Mouse (Mus musculus) bone marrow, adult 2 months (tissue): ENCODE measurements around the gene Ikbkg. TPM values are rescaled to one million over a fixed set of nuclear protein-coding genes. Genes with fewer than 3 reads are reported as not detected.

Experiments
- H3K27ac ChIP-seq: fragments of 200-500 bp; 2 replicates; pipeline ENCODE4 v1.5.1; 2012; ENCODE audit warnings: low read depth, mild to moderate bottlenecking, control low read depth, inconsistent platforms, low read length; ENCODE audit not compliant: control insufficient read depth, poor library complexity, insufficient read depth
- H3K4me1 ChIP-seq: fragments of 200-500 bp; 2 replicates; pipeline ENCODE4 v1.6.1; 2011; ENCODE audit warnings: low read length; ENCODE audit not compliant: control insufficient read depth, insufficient read depth
- H3K4me3 ChIP-seq: fragments of 200-500 bp; replicated peaks from 2 replicates; pipeline ENCODE3; 2011; ENCODE audit warnings: mild to moderate bottlenecking, low read depth, low read length, control low read depth; ENCODE audit not compliant: control insufficient read depth
- CTCF ChIP-seq: fragments of 200-500 bp; IDR thresholded peaks from 2 replicates; pipeline ENCODE4 v1.5.1; 2011; ENCODE audit warnings: low read length, control low read depth; ENCODE audit not compliant: control insufficient read depth, insufficient read depth
- POLR2A ChIP-seq: fragments of 200-500 bp; IDR thresholded peaks from 2 replicates; pipeline ENCODE4 v1.6.1; 2011; ENCODE audit warnings: low read depth, mild to moderate bottlenecking, control low read depth, low read length, borderline replicate concordance; ENCODE audit not compliant: control insufficient read depth
- WGBS: fragments of 180-500 bp; shearing (Covaris S2); methylation state at CpG from one replicate; pipeline ENCODE4 v1.1.7; 2018; 5-methylcytosine and 5-hydroxymethylcytosine counted together
- polyA plus RNA-seq: library from polyadenylated mRNA; stranded (reverse); fragments of >200 nt; gene quantifications from 2 replicates; pipeline ENCODE4 v1.2.4, GENCODE M21; 2011; ENCODE audit warnings: low replicate concordance; ENCODE audit not compliant: missing spikeins, insufficient read depth, insufficient read length

The Ikbkg gene
- polyA plus RNA-seq, 1 experiment, result 11.7 TPM

GRCm38 (mm10) chrX:74497131-74497530 lies 104.0 kb downstream of the Ikbkg start:
- TF ChIP-seq POLR2A (no peak), CTCF (no peak)
- WGBS, result 75% methylated on average over 1 of the region's 1 CpGs

More at GRCm38 (mm10) chrX:74497131-74497530, 104.0 kb downstream of the Ikbkg start:
- Histone ChIP-seq H3K4me3 (no peak overlapping the region), H3K4me1 (no peaks in the 10 kb centered on the region), H3K27ac (no peak overlapping the region)

Other genes with a start within 250 kb of the Ikbkg start
- not detected in 2 replicates for gene Tex28, start 225.5 kb upstream of the Ikbkg start, polyA plus RNA-seq
- gene Tktl1, start 216.0 kb upstream of the Ikbkg start, polyA plus RNA-seq, result not detected in 2 replicates
- 140 and 356 TPM in 2 replicates for gene Flna, start 143.5 kb upstream of the Ikbkg start, polyA plus RNA-seq
- gene Emd, start 138.6 kb upstream of the Ikbkg start, polyA plus RNA-seq, result 34.6 and 51.7 TPM in 2 replicates
- gene Rpl10, start 122.5 kb upstream of the Ikbkg start, polyA plus RNA-seq, result 68.3 and 79.6 TPM in 2 replicates
- gene Taz, start 111.4 kb upstream of the Ikbkg start, polyA plus RNA-seq, result 32.4 and 58.0 TPM in 2 replicates
- 16.4 and 21.5 TPM in 2 replicates for gene Dnase1l1, start 111.0 kb upstream of the Ikbkg start, polyA plus RNA-seq
- gene Atp6ap1, start 96.2 kb upstream of the Ikbkg start, polyA plus RNA-seq, result 154 and 166 TPM in 2 replicates
- 87.5 and 157 TPM in 2 replicates for gene Gdi1, start 88.3 kb upstream of the Ikbkg start, polyA plus RNA-seq
- gene Fam50a, start 80.3 kb upstream of the Ikbkg start, polyA plus RNA-seq, result 38.8 and 61.0 TPM in 2 replicates
- gene Plxna3, start 64.2 kb upstream of the Ikbkg start, polyA plus RNA-seq, result 3.6 TPM in 2 replicates
- 39.5 and 58.6 TPM in 2 replicates for gene Lage3, start 39.7 kb upstream of the Ikbkg start, polyA plus RNA-seq
- gene Ubl4a, start 20.1 kb upstream of the Ikbkg start, polyA plus RNA-seq, result 27.2 and 35.6 TPM in 2 replicates
- 2.7 TPM in 2 replicates for gene Slc10a3, start 19.9 kb upstream of the Ikbkg start, polyA plus RNA-seq
- gene Fam3a, start within 50 bp of the Ikbkg start, polyA plus RNA-seq, result 3.6 and 9.1 TPM in 2 replicates
- 20.9 and 33.4 TPM in 2 replicates for gene G6pdx, start 35.9 kb downstream of the Ikbkg start, polyA plus RNA-seq
- not detected in 2 replicates for gene Gm6880, start 88.1 kb downstream of the Ikbkg start, polyA plus RNA-seq
- gene Olfr1326-ps1, start 181.6 kb downstream of the Ikbkg start, polyA plus RNA-seq, result not detected in 2 replicates
- gene Olfr1325, start 199.4 kb downstream of the Ikbkg start, polyA plus RNA-seq, result not detected in 2 replicates